Mouse (Mus musculus): Measurements from ENCODE around the gene Fktn.

DNA sequence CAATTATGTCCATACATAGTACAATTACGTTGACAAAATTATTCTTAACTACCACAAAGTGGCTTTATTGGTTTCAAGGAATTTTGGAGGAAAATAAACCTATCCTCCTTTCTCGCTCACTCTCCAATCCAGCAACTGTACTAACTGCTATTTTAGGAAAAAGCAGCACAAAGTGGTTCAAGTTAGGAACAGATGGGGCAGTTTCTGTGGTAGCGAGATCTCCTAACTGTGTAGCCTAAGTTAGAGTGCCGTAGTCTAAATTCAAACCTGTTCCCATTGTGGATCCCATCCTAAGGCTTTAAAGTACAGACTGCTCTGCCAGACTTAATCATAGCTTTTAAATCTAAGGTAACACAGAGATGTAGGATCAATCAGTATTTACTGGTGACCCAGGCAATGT, 45.0 kb downstream of the Fktn start:
- TF ChIP-seq CTCF (IDR thresholded peaks at IDR 0.05; ENCODE audit: low read depth) (no peak), EP300 (optimal IDR thresholded peaks at IDR 0.05) (no peak)
